Mouse (Mus musculus) forebrain, embryonic 14.5 days (tissue): ENCODE measurements around the gene Kndc1. TPM values are rescaled to one million over a fixed set of nuclear protein-coding genes. Genes with fewer than 3 reads are reported as not detected.
A peak's percentile ranks its signal among the peaks of the same experiment; 100 is the strongest.

Experiments
- ATAC-seq: fragments of 200-750 bp; cut with Nextera tagmentation; 2 replicates; pipeline ENCODE4 v1.8.0; 2017; ENCODE audit warnings: mild to moderate bottlenecking, moderate library complexity
- DNase-seq: peaks from one replicate; pipeline ENCODE4 v3.0.0-alpha.2; 2015; ENCODE audit warnings: low spot score
- H3K27ac ChIP-seq: fragments of 300-500 bp; sonication (generic); 2 replicates; pipeline ENCODE4 v1.5.1; 2014; ENCODE audit warnings: low read depth, mild to moderate bottlenecking, control low read depth, low read length, moderate library complexity
- H3K27me3 ChIP-seq: fragments of 300-500 bp; sonication (generic); replicated peaks from 2 replicates; pipeline ENCODE4 v1.6.1; 2014; ENCODE audit warnings: low read length, control low read depth, mixed read lengths; ENCODE audit not compliant: control insufficient read depth, insufficient read depth
- H3K36me3 ChIP-seq: fragments of 300-500 bp; sonication (generic); 2 replicates; pipeline ENCODE4 v1.6.1; 2014; ENCODE audit warnings: low read length, control low read depth; ENCODE audit not compliant: control insufficient read depth, insufficient read depth
- H3K4me1 ChIP-seq: fragments of 300-500 bp; sonication (generic); 2 replicates; pipeline ENCODE4 v1.6.1; 2014; ENCODE audit warnings: antibody characterized with exemption, low read length, control low read depth; ENCODE audit not compliant: control insufficient read depth, insufficient read depth
- H3K4me2 ChIP-seq: fragments of 300-500 bp; sonication (generic); 2 replicates; pipeline ENCODE4 v1.6.1; 2014; ENCODE audit warnings: mild to moderate bottlenecking, control low read depth, low read length
- H3K4me3 ChIP-seq: fragments of 300-500 bp; sonication (generic); 2 replicates; pipeline ENCODE4 v1.5.1; 2014; ENCODE audit warnings: low read depth, low read length, control low read depth
- H3K9ac ChIP-seq: fragments of 300-500 bp; sonication (generic); 2 replicates; pipeline ENCODE4 v1.6.1; 2014; ENCODE audit warnings: mild to moderate bottlenecking, low read length, control low read depth, moderate library complexity
- H3K9me3 ChIP-seq: fragments of 300-500 bp; sonication (generic); replicated peaks from 2 replicates; pipeline ENCODE4 v1.6.1; 2016; ENCODE audit warnings: low read length, control low read depth, mixed read lengths; ENCODE audit not compliant: control insufficient read depth
- WGBS: fragments of 180-500 bp; shearing (Covaris S2); extraction: QIAGEN DNeasy Blood & Tissue Kit; methylation state at CpG from one replicate; pipeline ENCODE4 v1.1.7; 2014; 5-methylcytosine and 5-hydroxymethylcytosine counted together
- polyA plus RNA-seq: library from polyadenylated mRNA; unstranded; fragments of >200 nt; fragmentation: Nextera tagmentation; extraction: Ambion mirVana; gene quantifications from 2 replicates; pipeline ENCODE4 v1.2.1, GENCODE M21; 2014

Kndc1 gene
- polyA plus RNA-seq, 1 experiment from 2014 or later = 7.0 TPM

DNA sequence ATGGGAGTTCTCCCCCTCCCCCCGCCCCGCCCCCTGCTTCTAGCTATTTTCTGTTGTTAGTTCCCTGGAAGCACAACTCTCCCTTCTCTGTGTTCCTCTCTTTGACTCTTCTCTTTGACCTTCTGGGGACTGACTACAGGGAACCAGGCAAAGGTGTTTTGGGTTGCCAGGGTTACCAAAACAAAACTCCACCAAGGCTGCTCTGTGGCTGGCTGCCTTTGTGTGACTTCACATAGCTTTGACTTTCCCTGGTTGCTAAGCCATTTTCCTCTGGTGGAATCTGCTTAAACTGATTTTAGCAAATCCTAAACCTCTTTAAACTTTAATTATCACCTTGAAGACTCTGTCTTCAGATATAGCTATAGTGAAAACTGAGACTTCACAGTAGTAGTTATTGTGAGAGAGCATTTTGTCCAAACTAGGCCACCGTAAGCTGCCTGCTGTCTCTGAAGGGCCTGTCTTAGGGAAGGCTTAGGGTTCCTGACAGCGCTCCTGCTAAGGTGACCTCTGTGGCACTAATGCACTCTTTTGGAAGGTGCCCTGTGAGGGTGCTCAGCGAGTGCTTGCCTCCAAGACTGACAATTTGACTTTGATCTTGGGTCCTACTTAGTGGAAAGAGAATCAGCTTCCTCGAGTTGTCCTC lies 57.6 kb downstream of the Kndc1 start:
- ATAC-seq = no peak

DNA sequence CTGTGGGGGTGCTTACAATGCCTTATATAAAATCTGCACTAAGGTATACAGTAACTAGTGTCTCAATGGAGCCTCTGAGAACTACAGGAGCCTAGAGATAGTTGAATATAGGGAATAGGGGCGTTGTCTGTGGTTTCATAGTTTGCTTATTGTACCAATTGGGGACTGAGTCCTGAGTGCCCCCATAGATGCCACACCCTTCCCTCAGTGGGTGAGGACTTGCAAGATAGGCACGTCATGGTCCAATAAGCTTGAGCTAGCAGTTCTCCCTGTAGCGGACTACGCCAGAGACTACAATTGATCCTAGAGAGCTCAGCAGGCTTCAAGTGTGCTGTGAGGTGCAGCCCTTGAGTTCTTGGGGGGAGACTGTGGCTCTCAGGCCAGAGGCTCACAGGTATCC lies 61.0 kb downstream of the Kndc1 start:
- ATAC-seq (no peak), DNase-seq (no peak)
- 85% methylated on average over 4 of the region's 4 CpGs for WGBS
- no peaks in the 10 kb centered on the region for H3K9me3 ChIP-seq
- no peaks in the 10 kb centered on the region for H3K36me3 ChIP-seq
- H3K9ac ChIP-seq = no peak overlapping the region
- no peak overlapping the region for H3K27ac ChIP-seq
- H3K4me1 ChIP-seq = peaks cover 5% of the 10 kb centered on the region
- H3K27me3 ChIP-seq = peaks cover 10% of the 10 kb centered on the region; the same call in 1 of the 2 replicates
- no peak overlapping the region for H3K4me2 ChIP-seq
- H3K4me3 ChIP-seq = no peak overlapping the region

More for the DNA sequence above, 57.6 kb downstream of the Kndc1 start:
- Histone ChIP-seq H3K4me3 (no peak overlapping the region), H3K9ac (no peak overlapping the region), H3K4me2 (no peak overlapping the region), H3K9me3 (no peaks in the 10 kb centered on the region), H3K4me1 (peaks cover 7% of the 10 kb centered on the region), H3K36me3 (no peaks in the 10 kb centered on the region), H3K27me3 (peaks cover 35% of the 10 kb centered on the region), H3K27ac (no peak overlapping the region)
- WGBS = 56% methylated on average over 6 of the region's 6 CpGs
- DNase-seq = no peak

GRCm38 (mm10) chr7:139956658-139957057 lies 62.2 kb downstream of the Kndc1 start:
- ATAC-seq (no peak), DNase-seq (no peak)
- no peaks in the 10 kb centered on the region for H3K36me3 ChIP-seq
- 83% methylated on average over 3 of the region's 3 CpGs for WGBS
- H3K9me3 ChIP-seq = no peaks in the 10 kb centered on the region
- H3K4me1 ChIP-seq = peaks cover 2% of the 10 kb centered on the region; the same call in 1 of the 2 replicates
- no peak overlapping the region for H3K4me3 ChIP-seq
- no peak overlapping the region for H3K4me2 ChIP-seq
- H3K27me3 ChIP-seq = 0 out of 2 replicates have a peak, but pooled peaks cover 5% of the 10 kb centered on the region
- no peak overlapping the region for H3K9ac ChIP-seq
- H3K27ac ChIP-seq = no peak overlapping the region

DNA sequence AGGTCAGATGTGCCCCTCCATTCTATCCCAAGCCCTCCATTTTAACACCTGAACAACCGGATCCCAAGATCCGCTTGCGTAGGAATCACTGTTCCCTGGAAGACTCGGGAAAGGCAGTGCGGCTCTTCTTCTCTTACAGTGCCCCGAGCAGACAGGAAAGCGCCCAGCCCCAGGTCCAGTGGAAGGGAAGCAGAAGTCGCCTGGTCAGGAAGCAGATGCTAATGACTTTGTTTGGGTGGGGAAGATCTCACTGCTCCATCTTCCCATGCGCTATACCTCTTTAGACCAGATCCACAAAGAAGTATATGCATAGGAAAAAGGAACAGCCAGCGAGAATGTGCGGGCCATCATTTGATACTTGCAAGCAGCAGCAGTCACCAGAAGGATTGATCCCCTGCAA lies 62.9 kb downstream of the Kndc1 start:
- H3K4me3 ChIP-seq = no peak overlapping the region
- ATAC-seq = no peak
- no peaks in the 10 kb centered on the region for H3K9me3 ChIP-seq
- no peak overlapping the region for H3K9ac ChIP-seq
- DNase-seq = no peak
- H3K4me2 ChIP-seq = no peak overlapping the region
- 66% methylated on average over 11 of the region's 11 CpGs for WGBS
- H3K27me3 ChIP-seq = no peaks in the 10 kb centered on the region
- H3K36me3 ChIP-seq = no peaks in the 10 kb centered on the region
- no peak overlapping the region for H3K27ac ChIP-seq
- H3K4me1 ChIP-seq = peaks cover 2% of the 10 kb centered on the region; the same call in 1 of the 2 replicates

- no peaks in the 10 kb centered on the region for H3K36me3 ChIP-seq
- DNase-seq (peak; percentile 19), ATAC-seq (no peak)
- no peak overlapping the region for H3K9ac ChIP-seq
- no peak overlapping the region for H3K4me3 ChIP-seq
- peaks cover 2% of the 10 kb centered on the region; the same call in 1 of the 2 replicates for H3K4me1 ChIP-seq
- H3K27ac ChIP-seq = no peak overlapping the region
- H3K4me2 ChIP-seq = no peak overlapping the region
- H3K9me3 ChIP-seq = no peaks in the 10 kb centered on the region
- WGBS = 30% methylated on average over 11 of the region's 11 CpGs
- H3K27me3 ChIP-seq = no peaks in the 10 kb centered on the region
Measured at GRCm38 (mm10) chr7:139957958-139958357, 63.5 kb downstream of the Kndc1 start.

DNA sequence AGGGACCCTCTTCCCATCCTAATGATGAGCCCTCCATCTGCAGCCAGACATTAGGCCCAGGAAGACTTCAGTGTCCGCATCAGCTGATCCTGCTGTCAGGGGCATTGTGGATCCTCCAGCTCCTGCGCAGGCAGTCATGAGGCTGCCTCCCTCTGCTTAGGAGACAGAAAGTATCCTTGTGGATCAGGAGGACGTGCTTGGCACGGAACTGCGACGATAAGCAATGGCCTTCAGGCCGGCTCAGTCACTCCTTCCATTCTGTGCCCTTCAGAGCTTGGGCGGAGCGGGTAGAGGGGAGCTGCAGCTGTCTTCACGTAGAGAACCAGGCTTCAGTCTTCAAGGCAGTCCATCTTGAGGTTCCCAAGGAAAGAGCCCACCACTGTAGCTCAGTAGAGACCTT lies 66.6 kb downstream of the Kndc1 start:
- Histone ChIP-seq H3K4me3 (no peak overlapping the region), H3K4me1 (peaks cover 2% of the 10 kb centered on the region; the same call in 1 of the 2 replicates), H3K27me3 (no peaks in the 10 kb centered on the region), H3K27ac (no peak overlapping the region), H3K9ac (no peak overlapping the region), H3K9me3 (no peaks in the 10 kb centered on the region), H3K4me2 (no peak overlapping the region), H3K36me3 (no peaks in the 10 kb centered on the region)
- no peak for ATAC-seq
- 83% methylated on average over 10 of the region's 10 CpGs for WGBS
- no peak for DNase-seq

DNA sequence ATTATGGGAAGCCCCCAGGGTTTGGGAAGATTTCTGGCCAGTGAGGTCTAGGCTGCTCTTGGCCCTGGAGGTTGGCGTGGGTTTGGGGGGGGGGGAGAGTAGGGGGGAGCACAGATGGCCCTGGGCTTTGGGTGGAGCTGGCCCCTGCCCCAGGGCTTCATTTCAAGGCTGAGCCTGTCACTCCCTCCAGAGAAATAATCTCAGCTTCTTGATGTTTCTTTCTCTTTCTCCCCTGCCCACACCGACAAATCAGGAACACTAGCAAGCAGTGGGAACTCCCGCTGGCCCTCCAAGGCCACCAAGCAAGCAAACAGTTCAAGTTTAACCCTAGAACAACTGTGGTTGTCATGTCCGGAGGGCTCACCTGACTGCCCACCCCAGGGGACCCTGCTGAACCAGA lies 69.3 kb downstream of the Kndc1 start:
- H3K4me2 ChIP-seq = no peak overlapping the region
- no peak for DNase-seq
- H3K27me3 ChIP-seq = no peaks in the 10 kb centered on the region
- no peaks in the 10 kb centered on the region for H3K4me1 ChIP-seq
- no peaks in the 10 kb centered on the region for H3K36me3 ChIP-seq
- H3K9me3 ChIP-seq = no peaks in the 10 kb centered on the region
- ATAC-seq = no peak
- 64% methylated on average over 4 of the region's 4 CpGs for WGBS
- H3K27ac ChIP-seq = no peak overlapping the region
- H3K4me3 ChIP-seq = no peak overlapping the region
- no peak overlapping the region for H3K9ac ChIP-seq

DNA sequence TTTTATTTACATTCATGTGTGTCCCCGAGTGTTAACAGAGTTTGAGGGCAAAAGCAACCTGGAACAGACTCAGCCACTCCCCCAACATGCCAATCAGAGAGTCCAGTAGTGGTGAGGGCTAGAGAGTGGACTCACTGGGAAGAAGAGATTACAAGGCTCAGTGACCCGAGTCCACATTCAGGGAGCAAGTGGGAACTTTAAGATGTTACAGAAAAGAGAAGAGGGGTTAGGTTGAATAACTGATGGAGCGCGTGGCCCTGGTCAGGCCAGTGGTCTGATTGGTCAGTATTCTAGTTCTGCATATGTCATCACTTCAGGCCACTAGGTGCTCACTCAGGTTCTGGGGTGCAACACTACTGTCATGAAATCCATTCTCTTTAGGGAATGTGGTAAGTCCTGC lies 72.7 kb downstream of the Kndc1 start:
- Histone ChIP-seq H3K27me3 (no peaks in the 10 kb centered on the region), H3K4me3 (no peak overlapping the region), H3K9ac (no peak overlapping the region), H3K4me1 (no peaks in the 10 kb centered on the region), H3K4me2 (no peak overlapping the region), H3K27ac (no peak overlapping the region), H3K36me3 (no peaks in the 10 kb centered on the region), H3K9me3 (no peaks in the 10 kb centered on the region)
- DNase-seq = no peak
- ATAC-seq = no peak
- 11% methylated on average over 4 of the region's 4 CpGs for WGBS

GRCm38 (mm10) chr7:139968428-139968827 lies 73.9 kb downstream of the Kndc1 start:
- no peak for ATAC-seq

More at GRCm38 (mm10) chr7:139968428-139968827, 73.9 kb downstream of the Kndc1 start:
- Histone ChIP-seq H3K36me3 (no peaks in the 10 kb centered on the region), H3K4me3 (no peak overlapping the region), H3K4me2 (no peak overlapping the region), H3K9me3 (no peaks in the 10 kb centered on the region), H3K27ac (no peak overlapping the region), H3K9ac (no peak overlapping the region), H3K4me1 (no peaks in the 10 kb centered on the region), H3K27me3 (no peaks in the 10 kb centered on the region)
- no peak for DNase-seq
- 55% methylated on average over 5 of the region's 5 CpGs for WGBS
